Mouse (Mus musculus): Measurements from ENCODE around the gene Map4. TPM values are rescaled to one million over a fixed set of nuclear protein-coding genes. Genes with fewer than 3 reads are reported as not detected.

Map4 gene
- polyA plus RNA-seq, 1 experiment from 2014 or later: 76.2 TPM

DNA sequence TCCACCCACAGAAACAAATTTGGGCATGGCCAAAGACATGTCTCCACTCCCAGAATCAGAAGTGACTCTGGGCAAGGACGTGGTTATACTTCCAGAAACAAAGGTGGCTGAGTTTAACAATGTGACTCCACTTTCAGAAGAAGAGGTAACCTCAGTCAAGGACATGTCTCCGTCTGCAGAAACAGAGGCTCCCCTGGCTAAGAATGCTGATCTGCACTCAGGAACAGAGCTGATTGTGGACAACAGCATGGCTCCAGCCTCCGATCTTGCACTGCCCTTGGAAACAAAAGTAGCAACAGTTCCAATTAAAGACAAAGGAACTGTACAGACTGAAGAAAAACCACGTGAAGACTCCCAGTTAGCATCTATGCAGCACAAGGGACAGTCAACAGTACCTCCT lies 103.8 kb downstream of the Map4 start:
- Histone ChIP-seq H3K4me2 (ENCODE audit: low read depth, low read length, severe bottlenecking) (no peak overlapping the region), H3K4me3 (ENCODE audit: low read depth, low read length) (no peak overlapping the region), H3K4me1 (replicated peaks; ENCODE audit: control insufficient read depth, insufficient read depth, low read length) (no peaks in the 10 kb centered on the region), H3K9ac (ENCODE audit: low read length) (no peak overlapping the region), H3K27me3 (ENCODE audit: control insufficient read depth, insufficient read depth, low read length) (no peaks in the 10 kb centered on the region), H3K27ac (ENCODE audit: low read depth, low read length) (no peak overlapping the region), H3K36me3 (ENCODE audit: control insufficient read depth, insufficient read depth, low read length) (peaks cover 4% of the 10 kb centered on the region; the same call in 1 of the 2 replicates), H3K9me3 (ENCODE audit: control insufficient read depth, low read length) (no peaks in the 10 kb centered on the region)
- DNase-seq (ENCODE audit: low spot score) (no peak), ATAC-seq (replicated peaks; ENCODE audit: low FRiP score) (no peak)
- WGBS: 81% methylated on average over 4 of the region's 4 CpGs

DNA sequence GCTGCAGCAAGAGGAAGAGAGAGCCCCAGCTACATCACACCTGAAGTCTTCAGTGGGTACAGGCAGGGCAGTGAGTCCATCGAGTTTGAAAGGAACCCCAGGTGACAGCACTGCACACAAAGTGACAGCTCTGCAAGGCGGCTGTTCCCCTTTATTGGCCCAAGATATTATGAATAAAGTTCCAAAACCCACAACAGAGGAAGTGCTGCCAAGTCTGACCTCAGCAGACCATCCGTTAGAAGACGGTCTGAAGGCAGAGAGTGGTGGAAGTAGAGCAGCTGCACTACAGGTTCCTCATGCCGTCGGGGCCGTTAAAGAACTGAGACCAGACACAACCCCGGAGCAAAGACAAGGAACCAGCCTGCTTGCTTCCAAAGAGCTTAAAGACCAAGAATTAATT lies 106.6 kb downstream of the Map4 start:
- Histone ChIP-seq H3K4me2 (ENCODE audit: low read depth, low read length, severe bottlenecking) (no peak overlapping the region), H3K9ac (ENCODE audit: low read length) (no peak overlapping the region), H3K9me3 (ENCODE audit: control insufficient read depth, low read length) (no peaks in the 10 kb centered on the region), H3K27me3 (ENCODE audit: control insufficient read depth, insufficient read depth, low read length) (no peaks in the 10 kb centered on the region), H3K36me3 (ENCODE audit: control insufficient read depth, insufficient read depth, low read length) (peaks cover 4% of the 10 kb centered on the region; the same call in 1 of the 2 replicates), H3K27ac (ENCODE audit: low read depth, low read length) (no peak overlapping the region), H3K4me3 (ENCODE audit: low read depth, low read length) (no peak overlapping the region), H3K4me1 (replicated peaks; ENCODE audit: control insufficient read depth, insufficient read depth, low read length) (no peaks in the 10 kb centered on the region)
- WGBS: 92% methylated on average over 8 of the region's 8 CpGs
- ATAC-seq (replicated peaks; ENCODE audit: low FRiP score): no peak
- no peak for DNase-seq (ENCODE audit: low spot score)

DNA sequence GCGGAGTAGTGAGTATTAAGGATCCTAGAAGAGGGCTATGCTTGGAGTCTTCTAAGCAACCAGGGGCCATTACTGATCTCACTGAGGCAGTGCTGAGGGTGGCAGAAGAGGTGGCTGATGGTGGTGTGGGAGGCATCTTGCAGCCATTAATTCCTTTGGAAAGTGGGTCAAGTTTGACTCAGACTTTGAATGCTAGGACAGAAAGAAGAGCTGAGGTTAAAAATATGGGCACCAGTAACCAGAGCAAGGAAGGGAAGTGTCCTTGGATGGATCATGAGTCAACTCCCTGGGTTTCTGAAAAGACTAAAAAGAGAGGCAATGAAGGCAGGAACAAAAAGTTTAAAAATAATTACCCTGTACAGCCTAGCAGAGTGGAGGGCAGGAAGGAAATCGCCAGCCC lies 107.2 kb downstream of the Map4 start:
- no peaks in the 10 kb centered on the region for H3K9me3 ChIP-seq (ENCODE audit: control insufficient read depth, low read length)
- no peak overlapping the region for H3K27ac ChIP-seq (ENCODE audit: low read depth, low read length)
- no peaks in the 10 kb centered on the region for H3K27me3 ChIP-seq (ENCODE audit: control insufficient read depth, insufficient read depth, low read length)
- H3K4me2 ChIP-seq (ENCODE audit: low read depth, low read length, severe bottlenecking): no peak overlapping the region
- ATAC-seq (replicated peaks; ENCODE audit: low FRiP score): no peak
- WGBS: 80% methylated on average over 2 of the region's 2 CpGs
- peaks cover 4% of the 10 kb centered on the region; the same call in 1 of the 2 replicates for H3K36me3 ChIP-seq (ENCODE audit: control insufficient read depth, insufficient read depth, low read length)
- no peak overlapping the region for H3K9ac ChIP-seq (ENCODE audit: low read length)
- no peak overlapping the region for H3K4me3 ChIP-seq (ENCODE audit: low read depth, low read length)
- no peaks in the 10 kb centered on the region for H3K4me1 ChIP-seq (replicated peaks; ENCODE audit: control insufficient read depth, insufficient read depth, low read length)
- DNase-seq (ENCODE audit: low spot score): no peak

DNA sequence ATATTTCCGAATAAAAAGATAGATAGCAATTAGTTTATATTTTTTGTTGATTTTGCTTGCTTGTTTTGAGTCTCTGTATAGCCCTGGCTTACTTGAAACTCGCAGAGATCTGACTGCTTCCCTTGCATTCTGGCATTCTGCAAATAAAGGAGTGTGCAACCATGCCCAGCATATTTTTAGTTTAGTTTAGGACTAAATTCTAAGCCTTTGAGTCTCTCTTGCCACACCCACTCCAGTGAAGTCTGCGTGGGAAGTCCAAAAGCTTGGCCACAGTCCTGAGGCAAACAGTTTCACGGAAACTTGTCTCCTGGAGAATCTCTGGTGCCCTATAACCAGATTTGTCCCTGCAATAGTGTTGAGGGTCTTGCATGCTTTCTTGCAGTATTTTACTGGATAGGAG lies 113.1 kb downstream of the Map4 start:
- Histone ChIP-seq H3K4me3 (ENCODE audit: low read depth, low read length) (no peak overlapping the region), H3K27me3 (ENCODE audit: control insufficient read depth, insufficient read depth, low read length) (no peaks in the 10 kb centered on the region), H3K9ac (ENCODE audit: low read length) (no peak overlapping the region), H3K9me3 (ENCODE audit: control insufficient read depth, low read length) (no peaks in the 10 kb centered on the region), H3K36me3 (ENCODE audit: control insufficient read depth, insufficient read depth, low read length) (no peaks in the 10 kb centered on the region), H3K4me2 (ENCODE audit: low read depth, low read length, severe bottlenecking) (no peak overlapping the region), H3K27ac (ENCODE audit: low read depth, low read length) (no peak overlapping the region), H3K4me1 (replicated peaks; ENCODE audit: control insufficient read depth, insufficient read depth, low read length) (no peaks in the 10 kb centered on the region)
- no peak for ATAC-seq (replicated peaks; ENCODE audit: low FRiP score)
- WGBS: 93% methylated on average over 4 of the region's 4 CpGs
- no peak for DNase-seq (ENCODE audit: low spot score)

DNA sequence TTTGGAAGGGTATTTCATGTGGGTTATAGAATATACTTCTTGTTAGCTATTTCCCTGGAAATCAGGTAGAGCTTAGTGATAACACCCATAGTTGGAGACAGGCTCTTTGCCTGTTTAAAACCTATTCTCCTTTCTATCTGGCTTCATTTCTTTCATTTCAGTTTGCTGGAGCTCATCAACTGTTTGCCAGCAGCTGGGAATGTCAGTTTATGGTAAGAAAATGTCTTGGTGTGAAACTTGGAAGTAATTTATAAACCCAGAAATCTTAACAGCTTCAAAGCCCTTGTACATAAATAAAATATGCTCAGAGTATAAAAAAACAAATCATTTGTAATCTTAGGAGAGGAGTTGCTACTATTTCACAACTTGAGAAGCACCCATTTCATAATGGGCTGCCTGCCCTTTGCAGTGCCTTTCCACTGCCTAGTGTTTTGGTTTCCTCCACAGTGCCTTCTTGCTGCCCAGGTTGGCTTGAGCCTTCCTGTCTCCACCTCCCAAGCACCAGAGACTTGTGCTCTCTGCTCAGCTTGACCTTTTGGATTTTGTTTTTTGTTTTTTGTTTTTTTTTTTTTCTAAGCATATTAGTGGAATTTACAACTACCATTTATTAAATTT lies 114.6 kb downstream of the Map4 start:
- no peak overlapping the region for H3K4me2 ChIP-seq (ENCODE audit: low read depth, low read length, severe bottlenecking)
- ATAC-seq (replicated peaks; ENCODE audit: low FRiP score) (no peak), DNase-seq (ENCODE audit: low spot score) (no peak)
- H3K9ac ChIP-seq (ENCODE audit: low read length): no peak overlapping the region
- H3K4me3 ChIP-seq (ENCODE audit: low read depth, low read length): no peak overlapping the region
- H3K36me3 ChIP-seq (ENCODE audit: control insufficient read depth, insufficient read depth, low read length): no peaks in the 10 kb centered on the region
- no peak overlapping the region for H3K27ac ChIP-seq (ENCODE audit: low read depth, low read length)
- no peaks in the 10 kb centered on the region for H3K9me3 ChIP-seq (ENCODE audit: control insufficient read depth, low read length)
- no peaks in the 10 kb centered on the region; the same call in 1 of the 2 replicates for H3K4me1 ChIP-seq (replicated peaks; ENCODE audit: control insufficient read depth, insufficient read depth, low read length)
- H3K27me3 ChIP-seq (ENCODE audit: control insufficient read depth, insufficient read depth, low read length): no peaks in the 10 kb centered on the region

DNA sequence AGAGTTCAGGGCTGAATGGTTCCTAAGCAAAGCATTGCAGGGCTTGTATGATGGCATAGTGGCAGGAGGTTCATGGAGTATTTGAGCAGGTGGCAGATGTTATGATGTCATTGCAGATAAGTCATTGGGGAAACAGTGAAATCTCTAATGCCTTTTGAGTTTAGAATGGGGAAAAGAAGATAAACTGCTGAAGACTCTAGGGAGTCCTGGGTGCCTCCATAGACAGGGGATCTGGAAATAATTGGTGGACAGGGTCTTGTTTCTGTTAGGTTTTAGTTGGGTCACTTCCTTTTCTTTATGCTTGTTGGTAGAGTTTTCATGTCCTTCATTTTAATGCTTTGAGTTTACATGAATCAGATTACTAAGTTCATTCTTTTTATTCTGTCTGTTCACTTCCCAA lies 116.0 kb downstream of the Map4 start:
- peaks cover 2% of the 10 kb centered on the region; the same call in 1 of the 2 replicates for H3K4me1 ChIP-seq (replicated peaks; ENCODE audit: control insufficient read depth, insufficient read depth, low read length)
- H3K27me3 ChIP-seq (ENCODE audit: control insufficient read depth, insufficient read depth, low read length): no peaks in the 10 kb centered on the region
- no peaks in the 10 kb centered on the region for H3K9me3 ChIP-seq (ENCODE audit: control insufficient read depth, low read length)
- H3K36me3 ChIP-seq (ENCODE audit: control insufficient read depth, insufficient read depth, low read length): no peaks in the 10 kb centered on the region
- H3K4me3 ChIP-seq (ENCODE audit: low read depth, low read length): no peak overlapping the region
- no peak for ATAC-seq (replicated peaks; ENCODE audit: low FRiP score)
- DNase-seq (ENCODE audit: low spot score): no peak
- no peak overlapping the region for H3K9ac ChIP-seq (ENCODE audit: low read length)
- H3K27ac ChIP-seq (ENCODE audit: low read depth, low read length): no peak overlapping the region
- no peak overlapping the region for H3K4me2 ChIP-seq (ENCODE audit: low read depth, low read length, severe bottlenecking)

DNA sequence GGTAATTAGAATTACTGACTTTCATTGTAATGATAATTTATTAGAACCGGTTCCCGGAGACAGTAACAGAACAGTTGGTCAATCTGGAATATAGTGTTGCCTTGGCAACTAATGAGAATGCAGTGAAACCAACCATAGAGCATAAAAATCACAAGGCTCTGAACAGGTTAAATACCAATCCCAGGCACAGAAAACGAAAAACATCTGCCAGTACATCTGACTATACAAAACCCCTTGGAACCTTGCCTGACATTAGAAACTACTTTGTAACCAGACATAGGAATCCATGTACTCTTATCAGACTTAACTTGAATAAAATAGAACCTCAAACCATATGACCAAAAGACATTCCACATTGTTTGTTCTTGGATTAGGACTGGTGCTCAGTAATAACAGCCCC lies 116.6 kb downstream of the Map4 start:
- Histone ChIP-seq H3K9me3 (ENCODE audit: control insufficient read depth, low read length) (no peaks in the 10 kb centered on the region), H3K27me3 (ENCODE audit: control insufficient read depth, insufficient read depth, low read length) (no peaks in the 10 kb centered on the region), H3K9ac (ENCODE audit: low read length) (no peak overlapping the region), H3K4me2 (ENCODE audit: low read depth, low read length, severe bottlenecking) (no peak overlapping the region), H3K27ac (ENCODE audit: low read depth, low read length) (no peak overlapping the region), H3K4me1 (replicated peaks; ENCODE audit: control insufficient read depth, insufficient read depth, low read length) (peaks cover 8% of the 10 kb centered on the region; the same call in 1 of the 2 replicates), H3K4me3 (ENCODE audit: low read depth, low read length) (no peak overlapping the region), H3K36me3 (ENCODE audit: control insufficient read depth, insufficient read depth, low read length) (no peaks in the 10 kb centered on the region)
- 45% methylated on average over 3 of the region's 3 CpGs for WGBS
- ATAC-seq (replicated peaks; ENCODE audit: low FRiP score) (no peak), DNase-seq (ENCODE audit: low spot score) (no peak)

DNA sequence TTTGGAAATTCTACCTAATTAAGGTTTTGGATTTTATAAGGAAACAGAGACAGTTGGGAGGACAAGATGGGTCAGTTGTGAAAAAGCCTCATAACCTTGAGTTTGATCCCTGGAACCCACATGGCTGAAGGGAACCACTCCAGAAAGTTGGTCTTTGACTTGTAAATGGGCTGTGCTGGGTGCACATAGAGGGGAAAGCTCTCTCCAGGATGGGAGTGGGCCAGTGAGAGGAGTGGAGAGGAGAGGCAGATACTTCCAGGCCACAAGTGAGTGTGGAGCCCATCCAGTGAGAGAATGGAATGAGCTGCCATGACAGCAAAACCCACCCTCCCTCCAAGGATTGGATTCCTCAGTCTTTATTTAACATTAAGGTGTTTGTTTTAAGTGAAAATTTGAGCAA lies 119.9 kb downstream of the Map4 start:
- Histone ChIP-seq H3K9ac (ENCODE audit: low read length) (no peak overlapping the region), H3K4me1 (replicated peaks; ENCODE audit: control insufficient read depth, insufficient read depth, low read length) (peaks cover 21% of the 10 kb centered on the region; the same call in 1 of the 2 replicates), H3K9me3 (ENCODE audit: control insufficient read depth, low read length) (no peaks in the 10 kb centered on the region), H3K27ac (ENCODE audit: low read depth, low read length) (no peak overlapping the region), H3K4me3 (ENCODE audit: low read depth, low read length) (no peak overlapping the region), H3K36me3 (ENCODE audit: control insufficient read depth, insufficient read depth, low read length) (no peaks in the 10 kb centered on the region), H3K4me2 (ENCODE audit: low read depth, low read length, severe bottlenecking) (no peak overlapping the region), H3K27me3 (ENCODE audit: control insufficient read depth, insufficient read depth, low read length) (no peaks in the 10 kb centered on the region)
- DNase-seq (ENCODE audit: low spot score) (no peak), ATAC-seq (replicated peaks; ENCODE audit: low FRiP score) (no peak)

DNA sequence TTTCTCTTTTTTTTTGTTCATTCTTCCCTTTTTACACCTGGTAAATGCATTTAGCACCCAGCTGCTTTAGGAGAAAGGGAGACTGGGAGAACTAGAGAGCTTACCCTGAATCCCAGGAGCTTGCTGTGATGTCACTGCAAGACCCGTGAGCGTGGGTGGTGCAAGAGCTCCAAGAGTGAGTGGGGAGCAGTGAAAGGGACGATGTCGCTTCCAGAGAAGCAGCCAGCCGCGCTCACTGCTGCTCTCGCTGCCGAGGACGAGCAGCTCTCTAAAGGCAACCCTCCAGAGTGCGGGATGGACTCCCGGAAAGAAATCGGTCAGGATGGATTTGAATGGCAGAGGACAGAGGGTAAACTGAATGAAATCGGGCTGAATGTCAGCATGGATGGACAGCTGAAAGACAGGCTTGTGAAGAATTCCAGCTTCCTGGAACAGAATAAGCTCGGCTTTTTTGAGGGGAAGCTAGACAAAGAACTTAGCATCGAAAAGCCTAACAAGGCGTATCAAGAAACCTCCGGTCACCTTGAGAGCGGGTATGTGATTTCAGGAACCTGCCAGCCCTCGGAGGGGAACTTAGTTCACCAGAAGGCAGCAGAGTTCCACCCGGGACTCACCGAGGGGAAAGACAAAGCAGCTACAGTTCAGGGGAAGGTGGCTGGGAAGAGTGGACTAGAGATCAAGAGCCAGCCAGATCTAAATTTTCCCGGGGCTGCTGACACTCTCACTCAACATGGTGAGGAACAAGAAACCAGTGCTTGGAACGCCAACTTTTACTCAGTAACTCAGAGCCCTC lies 120.8 kb downstream of the Map4 start:
- Histone ChIP-seq H3K9ac (ENCODE audit: low read length) (peak overlapping the region; percentile 43), H3K27ac (ENCODE audit: low read depth, low read length) (peak overlapping the region; percentile 58; the same call in 1 of the 2 replicates), H3K4me2 (ENCODE audit: low read depth, low read length, severe bottlenecking) (peak overlapping the region; percentile 34), H3K36me3 (ENCODE audit: control insufficient read depth, insufficient read depth, low read length) (no peaks in the 10 kb centered on the region), H3K4me1 (replicated peaks; ENCODE audit: control insufficient read depth, insufficient read depth, low read length) (peaks cover 21% of the 10 kb centered on the region; the same call in 1 of the 2 replicates), H3K9me3 (ENCODE audit: control insufficient read depth, low read length) (no peaks in the 10 kb centered on the region), H3K4me3 (ENCODE audit: low read depth, low read length) (peak overlapping the region; percentile 15), H3K27me3 (ENCODE audit: control insufficient read depth, insufficient read depth, low read length) (no peaks in the 10 kb centered on the region)
- WGBS: 10% methylated on average over 23 of the region's 23 CpGs
- DNase-seq (ENCODE audit: low spot score): peak; percentile 63
- no peak for ATAC-seq (replicated peaks; ENCODE audit: low FRiP score)

Data from forebrain, embryonic 11.5 days (tissue).